Mouse (Mus musculus) spleen, adult 2 months (tissue): Measurements from ENCODE around the gene Hecw2. TPM values are rescaled to one million over a fixed set of nuclear protein-coding genes. Genes with fewer than 3 reads are reported as not detected.

Experiments used
- DNase-seq, 2 experiments: peaks; one replicate each; pipeline versions ENCODE4 v3.0.0 to v3.0.0-alpha.2; 2012 to 2021; ENCODE audit warnings: low spot score in 2 of 2, low read depth in 1 of 2
- H3K27ac ChIP-seq: fragments of 200-500 bp; 2 replicates; pipeline ENCODE4 v1.5.1; 2012; ENCODE audit warnings: low read length, inconsistent platforms; ENCODE audit not compliant: insufficient read depth
- H3K27me3 ChIP-seq: fragments of 200-500 bp; 2 replicates; pipeline ENCODE4 v1.6.1; 2012; ENCODE audit warnings: mild to moderate bottlenecking, moderate library complexity, low read length, inconsistent platforms; ENCODE audit not compliant: control insufficient read depth, insufficient read depth
- H3K36me3 ChIP-seq: fragments of 200-500 bp; 2 replicates; pipeline ENCODE4 v1.6.1; 2012; ENCODE audit warnings: mild to moderate bottlenecking, low read length, inconsistent platforms; ENCODE audit not compliant: control insufficient read depth, insufficient read depth
- H3K4me1 ChIP-seq: fragments of 200-500 bp; 2 replicates; pipeline ENCODE4 v1.6.1; 2011; ENCODE audit warnings: inconsistent platforms; ENCODE audit not compliant: control insufficient read depth, insufficient read depth, insufficient read length
- H3K4me3 ChIP-seq: fragments of 200-500 bp; 2 replicates; pipeline ENCODE4 v1.5.1; 2011; ENCODE audit warnings: mild to moderate bottlenecking, inconsistent platforms; ENCODE audit not compliant: insufficient read depth, insufficient read length; ENCODE audit errors: extremely low read depth
- CTCF ChIP-seq: fragments of 200-500 bp; IDR thresholded peaks from 2 replicates; pipeline ENCODE4 v1.5.1; 2011; ENCODE audit warnings: mild to moderate bottlenecking, inconsistent platforms; ENCODE audit not compliant: insufficient read depth, insufficient read length, insufficient replicate concordance; ENCODE audit errors: extremely low read depth
- POLR2A ChIP-seq: fragments of 200-500 bp; IDR thresholded peaks from 2 replicates; pipeline ENCODE4 v1.6.1; 2011; ENCODE audit warnings: low read depth, low read length, inconsistent platforms
- WGBS: fragments of 180-500 bp; shearing (Covaris S2); methylation state at CpG from one replicate; pipeline ENCODE4 v1.1.7; 2018; 5-methylcytosine and 5-hydroxymethylcytosine counted together
- polyA plus RNA-seq: library from polyadenylated mRNA; depleted of rRNA; stranded (reverse); fragments of >200 nt; gene quantifications from 2 replicates; pipeline ENCODE4 v1.2.3, GENCODE M21; 2012

The Hecw2 gene
- polyA plus RNA-seq, 1 experiment: 0.19 TPM

GRCm38 (mm10) chr1:53866374-53866902, 328.5 kb downstream of the Hecw2 start:
- no peaks in the 10 kb centered on the region for H3K4me1 ChIP-seq
- TF ChIP-seq CTCF: no peak
- H3K27me3 ChIP-seq: no peaks in the 10 kb centered on the region
- no peak overlapping the region for H3K27ac ChIP-seq
- 88% methylated on average over 3 of the region's 3 CpGs for WGBS
- no peaks in the 10 kb centered on the region for H3K36me3 ChIP-seq
- no peak for DNase-seq
- H3K4me3 ChIP-seq: no peak overlapping the region

DNA sequence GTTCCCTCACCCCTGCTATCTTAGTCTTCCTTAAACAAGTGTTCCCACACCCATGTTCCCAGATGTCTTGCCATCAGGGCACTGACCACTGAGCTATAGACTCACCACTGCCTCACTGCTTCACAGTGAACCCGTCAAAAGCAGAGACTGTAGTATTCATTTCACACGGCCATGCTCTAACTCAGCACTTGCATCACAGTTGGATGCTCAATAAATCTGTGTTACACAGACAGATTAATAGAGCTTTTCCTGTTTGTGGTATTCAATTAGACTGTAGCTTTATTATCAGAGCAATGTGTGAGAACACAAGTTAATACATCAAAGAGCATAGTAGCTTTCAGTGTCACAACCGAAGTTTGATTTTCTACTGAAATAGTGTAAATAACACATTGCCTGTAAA, 330.9 kb downstream of the Hecw2 start:
- WGBS: 85% methylated on average over 3 of the region's 3 CpGs
- no peaks in the 10 kb centered on the region for H3K27me3 ChIP-seq
- no peaks in the 10 kb centered on the region for H3K36me3 ChIP-seq
- H3K4me3 ChIP-seq: no peak overlapping the region
- H3K4me1 ChIP-seq: peaks cover 2% of the 10 kb centered on the region; the same call in 1 of the 2 replicates
- TF ChIP-seq CTCF (no peak), POLR2A (no peak)
- no peak for DNase-seq
- H3K27ac ChIP-seq: no peak overlapping the region

- Histone ChIP-seq H3K4me3 (no peak overlapping the region), H3K4me1 (peaks cover 5% of the 10 kb centered on the region; the same call in 1 of the 2 replicates), H3K36me3 (no peaks in the 10 kb centered on the region), H3K27me3 (no peaks in the 10 kb centered on the region), H3K27ac (no peak overlapping the region)
- DNase-seq: no peak
- TF ChIP-seq POLR2A (no peak), CTCF (no peak)
- WGBS: 90% methylated on average over 3 of the region's 3 CpGs
Observed at GRCm38 (mm10) chr1:53860611-53861010, 334.4 kb downstream of the Hecw2 start.

DNA sequence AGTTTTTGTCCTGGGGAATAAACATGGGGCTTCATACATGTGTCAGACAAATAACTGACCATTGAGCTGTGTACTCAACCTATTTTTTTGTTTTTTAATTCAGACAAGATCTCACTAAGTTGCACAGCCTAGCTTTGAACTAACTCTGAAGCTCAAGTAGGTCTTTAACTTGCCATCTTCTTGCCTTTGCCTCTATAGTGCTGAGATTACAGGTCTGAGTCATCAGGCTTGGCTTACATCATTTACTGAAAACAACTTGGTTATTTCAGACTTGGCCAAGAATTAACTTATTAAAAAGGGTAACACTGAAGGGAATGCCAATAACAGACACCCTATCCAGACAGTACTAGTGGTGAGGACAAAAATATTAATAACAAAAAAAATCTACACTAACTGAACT, 335.8 kb downstream of the Hecw2 start:
- Histone ChIP-seq H3K4me1 (peaks cover 5% of the 10 kb centered on the region; the same call in 1 of the 2 replicates), H3K36me3 (no peaks in the 10 kb centered on the region), H3K4me3 (no peak overlapping the region), H3K27me3 (no peaks in the 10 kb centered on the region), H3K27ac (no peak overlapping the region)
- TF ChIP-seq CTCF (no peak), POLR2A (no peak)
- no peak for DNase-seq

GRCm38 (mm10) chr1:53856501-53857103, 338.4 kb downstream of the Hecw2 start:
- Histone ChIP-seq H3K4me1 (peaks cover 18% of the 10 kb centered on the region), H3K27ac (no peak overlapping the region), H3K4me3 (no peak overlapping the region), H3K27me3 (no peaks in the 10 kb centered on the region), H3K36me3 (no peaks in the 10 kb centered on the region)
- no peak for DNase-seq
- WGBS: 17% methylated on average over 7 of the region's 7 CpGs
- TF ChIP-seq CTCF: no peak
- TF ChIP-seq POLR2A: no peak

DNA sequence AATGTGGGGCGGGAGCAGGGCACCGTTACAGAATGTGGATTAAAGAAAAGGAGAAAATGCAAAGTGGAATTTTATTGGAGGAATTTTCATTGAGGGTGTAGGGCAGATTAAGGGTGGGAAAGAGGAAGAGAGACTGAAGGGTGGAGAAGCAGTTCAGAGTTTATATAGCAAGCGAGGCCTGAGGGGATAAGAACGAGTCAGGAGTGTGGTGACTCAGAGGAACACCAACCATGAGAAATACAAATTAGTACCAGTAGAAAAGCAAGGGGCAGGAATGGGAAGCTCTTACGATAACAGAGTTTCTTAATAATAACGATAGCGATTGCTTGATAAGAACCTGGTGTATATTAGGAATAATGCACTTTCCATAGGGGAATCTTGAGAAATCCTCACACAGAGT, 339.2 kb downstream of the Hecw2 start:
- H3K27ac ChIP-seq: no peak overlapping the region
- no peak for DNase-seq
- no peaks in the 10 kb centered on the region for H3K27me3 ChIP-seq
- WGBS: 69% methylated on average over 7 of the region's 7 CpGs
- H3K36me3 ChIP-seq: no peaks in the 10 kb centered on the region
- no peak overlapping the region for H3K4me3 ChIP-seq
- TF ChIP-seq POLR2A: no peak
- H3K4me1 ChIP-seq: peaks cover 21% of the 10 kb centered on the region

GRCm38 (mm10) chr1:53852086-53852610, 342.8 kb downstream of the Hecw2 start:
- TF ChIP-seq CTCF (no peak), POLR2A (no peak)
- Histone ChIP-seq H3K27ac (peak overlapping the region; percentile 84), H3K4me1 (peaks cover 37% of the 10 kb centered on the region), H3K4me3 (no peak overlapping the region), H3K27me3 (no peaks in the 10 kb centered on the region), H3K36me3 (no peaks in the 10 kb centered on the region)
- DNase-seq: no peak
- 76% methylated on average over 3 of the region's 3 CpGs for WGBS
